Mouse (Mus musculus) right cerebral cortex, postnatal 4 days (tissue): ENCODE measurements at regions not wholly inside any gene's neighbourhood (a gene's known extent, or its start where the extent isn't known, plus 50 kb on each side); places are given as distances from the start of the nearest gene placed in this dataset.

Experiments
- DNase-seq: peaks from one replicate; pipeline ENCODE4 v3.0.0-alpha.2; 2022

DNA sequence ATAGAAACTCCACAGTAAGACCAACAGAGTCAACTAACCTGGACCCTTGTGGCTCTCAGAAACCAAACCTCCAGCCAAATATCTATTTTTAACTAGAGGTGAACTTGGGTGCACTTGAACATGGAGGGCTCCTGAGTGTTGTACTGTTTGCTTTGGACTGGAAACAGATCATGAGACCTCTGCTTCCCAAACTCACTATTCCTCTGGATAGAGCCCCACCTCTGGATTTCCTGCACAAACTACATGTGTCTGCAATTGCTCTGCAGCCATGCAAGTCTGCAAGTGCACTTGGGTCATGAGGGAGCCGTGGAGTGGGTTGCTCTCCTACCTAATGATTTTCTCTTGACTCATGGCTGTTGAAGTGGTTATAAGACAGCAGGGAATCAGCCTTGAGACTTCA, 759.9 kb upstream of the Fam160b2 start:
- DNase-seq, result no peak

DNA sequence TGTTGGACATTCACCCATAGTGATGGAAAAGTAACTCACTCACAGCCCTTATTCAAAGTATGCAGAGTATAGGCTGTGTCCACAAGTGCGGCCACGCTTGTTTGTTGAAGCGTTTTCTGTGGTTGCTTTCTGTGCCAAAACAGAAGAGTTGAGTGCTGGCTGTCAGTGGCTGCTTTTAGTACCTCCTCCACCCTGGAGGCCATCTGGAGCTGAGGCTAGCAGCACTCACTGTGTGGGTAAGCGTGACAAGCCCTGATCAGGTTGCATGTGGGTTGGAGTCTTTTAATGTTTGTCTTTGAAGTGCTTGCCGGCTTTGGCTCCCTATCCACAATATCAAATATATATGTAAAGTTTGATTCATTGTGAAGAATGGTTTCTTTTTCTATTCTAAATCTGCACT, 738.6 kb upstream of the Fam160b2 start:
- no peak for DNase-seq

DNA sequence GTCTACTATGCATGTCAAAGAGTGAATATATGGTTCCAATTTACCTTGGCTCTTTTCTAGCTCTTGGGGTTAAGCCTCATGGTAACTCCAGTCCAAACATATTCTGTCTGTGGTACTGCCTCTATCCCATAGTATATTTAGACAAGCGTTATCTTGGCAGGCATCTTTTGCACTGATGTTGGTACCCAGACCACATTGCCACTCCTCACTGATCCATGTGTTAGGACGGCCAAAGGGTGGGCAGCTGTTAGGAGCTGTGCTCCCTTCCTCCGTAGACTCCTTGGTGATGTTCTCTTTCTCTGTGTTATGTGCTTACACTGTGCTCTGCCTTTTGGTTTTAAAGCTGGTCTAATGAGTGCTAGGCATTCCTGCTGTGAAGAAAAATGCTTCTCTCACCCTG, 737.3 kb upstream of the Fam160b2 start:
- DNase-seq, result no peak

DNA sequence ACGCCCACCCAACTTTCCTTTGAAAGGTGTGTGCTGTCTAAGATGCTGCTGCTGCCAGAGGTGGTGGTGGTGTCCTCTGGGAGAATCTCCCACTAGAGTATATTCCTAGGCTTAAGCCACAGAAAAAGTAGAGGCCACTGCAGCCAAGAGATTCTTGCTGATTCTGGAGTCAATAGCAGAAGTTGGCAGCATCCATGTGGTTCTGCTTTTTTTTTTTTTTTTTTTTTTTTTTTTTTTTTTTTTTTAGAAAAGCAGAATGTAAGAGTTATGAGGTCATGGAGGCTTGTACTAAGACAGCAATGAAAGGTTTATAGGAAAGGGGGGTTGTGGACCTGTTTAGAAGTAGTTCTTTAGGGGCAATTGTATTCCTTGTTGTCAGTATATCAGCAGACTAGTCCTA, 734.4 kb upstream of the Fam160b2 start:
- DNase-seq, result no peak

DNA sequence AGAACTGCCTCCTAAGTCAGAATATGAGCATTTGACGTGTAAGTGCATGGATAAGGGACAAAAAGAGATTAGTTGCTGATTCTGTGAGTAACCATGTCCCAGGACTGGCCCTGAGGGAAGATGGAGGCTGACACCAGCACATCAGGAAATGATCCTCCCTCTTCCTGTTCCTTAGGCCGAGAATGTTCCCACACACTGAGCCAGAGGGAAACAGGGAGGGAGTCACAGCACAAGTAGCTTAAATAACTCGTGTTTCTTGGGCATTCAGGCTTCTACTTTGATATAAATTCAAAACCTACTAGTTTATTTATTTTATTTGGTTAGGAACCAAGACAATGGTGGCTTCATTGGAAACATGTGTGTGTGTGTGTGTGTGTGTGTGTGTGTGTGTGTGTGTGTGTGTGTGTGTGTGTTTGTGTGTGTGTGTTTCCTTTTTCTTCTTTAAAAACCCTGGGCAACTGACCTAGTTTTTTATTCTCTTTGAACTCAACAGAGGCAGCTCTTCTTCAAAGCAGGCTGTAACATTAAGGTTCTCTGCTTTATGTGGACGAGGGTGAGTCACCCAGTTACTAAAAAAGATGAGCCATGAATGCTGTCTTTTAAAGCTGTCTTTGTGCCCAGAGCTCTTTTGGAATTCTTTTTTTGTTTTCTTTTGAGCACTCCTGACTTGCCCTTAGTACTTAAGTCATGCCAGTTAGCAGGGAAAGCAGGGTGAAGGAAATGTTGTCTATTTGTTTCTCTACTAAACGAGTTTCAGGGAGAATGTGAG, 730.4 kb upstream of the Fam160b2 start:
- no peak for DNase-seq

DNA sequence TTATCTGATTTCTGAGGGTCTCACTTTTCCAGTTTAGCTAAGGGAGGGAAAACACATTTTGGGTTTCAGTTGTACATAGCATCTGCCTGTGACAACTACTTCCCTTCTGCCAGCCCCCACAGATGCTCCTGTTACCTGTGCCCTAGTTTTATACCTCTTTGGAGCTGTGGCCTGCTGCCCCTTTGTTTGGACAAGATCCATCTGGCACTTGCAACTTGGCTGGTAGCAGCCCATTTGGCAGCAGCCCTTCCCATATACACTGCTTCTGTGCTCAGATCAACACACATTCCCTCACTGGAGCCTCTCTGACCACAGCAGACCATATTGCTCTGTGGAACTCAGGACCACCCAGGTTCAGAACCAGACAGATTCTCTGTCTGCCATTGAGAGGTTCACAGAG, 728.0 kb upstream of the Fam160b2 start:
- no peak for DNase-seq

DNA sequence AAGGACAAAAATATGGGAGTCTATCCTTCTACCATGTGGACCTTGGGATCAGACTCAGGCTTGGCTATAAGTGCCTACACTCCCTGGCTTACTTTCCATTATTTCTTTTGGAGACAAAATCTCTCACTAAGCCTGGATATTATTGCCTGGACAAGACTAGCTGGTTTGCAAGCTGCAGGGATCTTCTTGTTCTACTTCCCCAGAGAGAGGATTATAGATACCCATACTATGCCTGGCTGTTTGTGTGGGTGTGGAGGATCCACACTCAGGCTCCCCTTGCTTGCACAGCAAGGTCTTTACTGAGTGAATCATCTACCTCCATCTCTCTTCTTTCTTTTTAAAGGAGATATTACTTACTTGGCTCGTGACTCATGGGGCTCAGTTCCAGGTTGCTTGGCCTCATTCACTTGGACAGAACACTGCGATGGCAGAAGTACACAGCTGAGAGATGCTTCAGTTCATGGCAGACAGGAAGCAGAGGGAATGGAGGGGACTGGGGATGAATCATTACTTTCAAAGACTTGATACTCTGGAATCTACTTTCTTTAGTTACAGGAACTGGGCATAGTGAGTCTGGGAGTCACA, 727.0 kb upstream of the Fam160b2 start:
- no peak for DNase-seq

DNA sequence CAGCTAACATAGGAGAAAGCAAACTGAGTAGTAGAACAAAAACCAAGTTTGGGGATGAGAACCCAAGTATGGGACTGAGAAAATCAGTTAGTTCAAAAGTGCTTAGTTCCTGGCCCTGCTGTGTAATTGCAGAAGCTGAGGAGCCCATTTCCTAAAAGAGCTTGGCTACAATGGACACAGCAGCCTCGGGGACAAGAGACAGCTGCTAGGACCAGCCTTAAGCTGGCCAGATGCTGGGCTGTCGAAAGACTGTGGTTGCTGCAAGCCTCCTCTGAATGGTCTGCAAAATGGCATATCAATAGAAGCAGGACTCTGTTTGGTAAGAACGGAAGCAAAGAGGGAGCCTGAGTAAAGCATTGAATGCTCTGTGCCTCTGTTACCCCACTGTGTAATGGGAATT, 715.6 kb upstream of the Fam160b2 start:
- no peak for DNase-seq

DNA sequence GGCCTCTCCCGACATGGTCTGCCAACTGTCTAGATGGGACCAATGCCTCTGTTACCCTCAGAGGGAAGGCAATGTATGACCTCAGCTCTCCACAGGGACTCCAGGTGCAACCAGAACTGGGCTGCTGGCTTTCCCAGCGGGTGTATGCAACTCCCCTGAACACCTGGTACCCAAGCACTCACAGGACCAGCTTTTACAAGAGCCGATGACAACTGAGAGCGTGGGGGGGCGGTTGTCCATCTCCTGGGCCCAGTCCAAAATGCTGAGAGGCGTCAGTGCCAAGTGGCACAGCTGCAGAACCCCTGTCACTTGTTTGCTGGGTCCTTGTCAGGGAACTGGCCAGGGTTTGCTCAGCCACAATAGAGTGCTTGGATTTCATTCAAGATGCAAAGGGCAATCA, 700.1 kb upstream of the Fam160b2 start:
- no peak for DNase-seq

DNA sequence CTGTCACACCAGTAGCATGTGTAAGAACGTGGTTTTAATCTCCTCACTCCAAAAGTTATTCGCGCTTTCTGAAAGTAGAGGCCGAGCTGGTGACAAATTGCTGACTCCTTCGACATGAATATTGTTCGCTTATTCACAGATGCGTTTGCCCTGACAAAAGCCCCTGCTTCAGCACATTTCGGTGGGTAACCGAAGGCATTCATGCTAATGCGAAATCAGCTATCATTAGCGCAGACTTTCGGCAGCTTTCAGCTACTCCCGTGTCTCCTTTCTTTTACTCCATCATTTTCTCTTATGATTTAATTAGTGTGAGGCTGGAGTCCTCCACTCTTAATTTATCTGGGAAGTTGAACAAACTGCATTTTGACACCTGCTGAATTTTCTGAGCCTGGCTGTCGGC, 681.9 kb upstream of the Fam160b2 start:
- DNase-seq, result no peak

DNA sequence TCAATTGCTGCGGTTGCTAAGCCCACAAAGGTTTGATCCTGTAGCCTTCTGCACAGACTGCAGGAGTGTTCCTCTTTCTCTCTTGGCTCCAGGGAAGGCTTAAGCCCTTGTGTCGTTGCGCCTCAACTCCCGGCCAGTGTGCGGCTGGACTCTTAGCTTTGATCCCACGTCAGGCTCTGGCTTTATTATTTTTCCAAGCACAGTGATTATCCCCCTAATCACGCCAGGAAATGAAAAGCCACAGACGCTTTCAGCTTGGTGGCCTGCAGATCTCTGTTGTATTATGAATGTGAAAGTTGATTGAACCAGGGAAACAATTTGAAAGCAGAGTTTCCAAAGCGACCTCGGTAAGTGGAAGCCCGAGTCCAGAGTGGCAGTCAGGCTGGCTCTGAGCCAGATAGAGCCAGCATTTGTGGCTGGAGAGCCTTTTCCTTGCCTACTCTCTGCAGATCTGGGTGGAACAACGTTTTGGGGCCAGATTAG, 676.7 kb upstream of the Fam160b2 start:
- peak; percentile 37 for DNase-seq

DNA sequence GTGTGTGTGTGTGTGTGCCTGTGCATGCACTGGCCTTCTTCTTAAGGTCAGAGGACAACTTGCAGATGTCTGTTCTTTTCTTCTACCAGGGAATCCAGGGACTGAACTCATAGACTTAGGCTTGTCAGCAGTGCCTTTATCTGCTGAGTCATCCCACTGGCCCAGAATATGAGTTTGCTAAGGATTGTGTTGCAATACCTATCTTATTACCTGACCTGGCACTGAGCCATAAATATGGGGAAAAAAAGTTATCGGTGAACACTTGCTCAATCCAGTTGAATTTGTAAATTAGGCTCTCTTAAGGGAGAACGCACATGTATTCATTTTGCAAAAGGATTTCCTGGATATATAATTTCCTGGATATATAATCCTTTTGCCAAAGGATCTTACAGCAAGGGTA, 672.8 kb upstream of the Fam160b2 start:
- DNase-seq, result no peak

DNA sequence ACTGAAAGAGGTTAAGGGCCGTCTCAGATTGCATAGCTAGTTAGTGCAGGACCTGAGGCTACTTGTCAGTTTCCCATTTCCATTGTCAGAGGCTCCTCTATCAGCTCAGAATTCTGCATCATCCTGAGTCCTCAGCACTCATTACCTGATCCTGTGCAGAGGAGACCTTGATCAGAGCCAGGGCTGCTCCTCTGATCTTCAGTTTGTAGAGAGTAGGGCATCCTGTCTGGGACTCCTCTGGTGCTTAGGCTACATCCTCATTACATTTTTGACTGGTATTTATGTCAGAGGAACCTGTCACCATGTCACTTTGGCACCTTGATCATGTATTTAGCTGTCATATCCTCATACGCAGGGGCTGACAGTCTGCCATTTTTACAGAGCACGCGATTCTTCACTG, 658.0 kb upstream of the Fam160b2 start:
- DNase-seq, result no peak

DNA sequence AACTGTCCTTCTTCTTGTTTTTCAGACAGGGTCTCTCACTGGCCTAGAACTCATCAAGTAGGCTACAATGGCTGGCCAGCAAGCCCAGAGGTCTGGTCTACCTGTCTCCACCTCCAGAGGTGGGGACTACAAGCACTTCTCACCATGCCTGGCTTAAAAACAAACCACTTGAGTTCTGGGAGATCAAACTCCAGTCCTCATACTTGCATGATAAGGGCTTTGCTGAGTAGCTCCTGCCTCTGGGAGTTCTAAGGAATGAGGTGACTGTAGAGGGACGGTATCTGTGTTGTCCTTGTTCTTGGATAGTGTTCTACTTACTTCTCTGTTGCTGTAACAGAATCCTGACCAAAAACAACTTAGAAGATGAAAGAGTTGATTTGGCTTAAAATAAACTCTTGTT, 654.6 kb upstream of the Fam160b2 start:
- DNase-seq, result no peak

DNA sequence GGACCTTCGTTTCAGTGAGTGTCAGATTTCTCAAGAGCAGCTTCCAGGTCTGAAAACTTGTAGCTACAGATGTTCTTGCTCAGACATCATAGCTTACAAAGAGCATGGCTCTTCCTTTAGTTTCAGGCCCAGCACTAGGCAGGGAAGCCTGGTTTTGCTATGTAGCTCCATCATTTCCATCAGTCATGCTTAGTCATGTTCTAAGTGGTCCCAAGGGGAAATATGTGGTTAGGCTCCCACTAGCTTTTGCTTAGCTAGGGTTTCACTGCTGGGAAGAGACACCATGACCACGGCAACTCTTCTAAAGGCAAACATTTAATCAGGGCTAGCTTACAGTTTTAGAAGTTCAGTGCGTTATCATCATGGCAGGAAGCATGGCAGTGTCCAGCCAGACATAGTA, 652.5 kb upstream of the Fam160b2 start:
- DNase-seq, result no peak

DNA sequence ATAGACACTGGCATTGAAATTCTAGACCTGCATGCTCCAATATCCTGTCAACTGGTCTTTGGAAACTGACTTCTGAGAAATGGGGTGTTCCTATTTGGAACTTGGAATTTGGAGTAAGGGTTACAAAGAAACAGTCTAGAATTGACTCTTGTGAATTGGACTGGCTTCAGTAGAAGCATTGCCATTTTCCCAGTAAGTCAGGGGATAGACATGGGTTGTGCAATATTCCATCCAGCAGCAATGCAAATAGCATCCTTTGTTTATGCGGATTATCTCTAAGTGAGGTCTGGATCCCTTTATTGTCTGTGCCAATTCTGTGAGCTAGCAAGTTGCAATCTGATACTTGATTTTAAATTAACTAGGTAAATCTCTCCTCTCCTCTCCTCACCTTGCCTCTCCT, 651.5 kb upstream of the Fam160b2 start:
- no peak for DNase-seq

DNA sequence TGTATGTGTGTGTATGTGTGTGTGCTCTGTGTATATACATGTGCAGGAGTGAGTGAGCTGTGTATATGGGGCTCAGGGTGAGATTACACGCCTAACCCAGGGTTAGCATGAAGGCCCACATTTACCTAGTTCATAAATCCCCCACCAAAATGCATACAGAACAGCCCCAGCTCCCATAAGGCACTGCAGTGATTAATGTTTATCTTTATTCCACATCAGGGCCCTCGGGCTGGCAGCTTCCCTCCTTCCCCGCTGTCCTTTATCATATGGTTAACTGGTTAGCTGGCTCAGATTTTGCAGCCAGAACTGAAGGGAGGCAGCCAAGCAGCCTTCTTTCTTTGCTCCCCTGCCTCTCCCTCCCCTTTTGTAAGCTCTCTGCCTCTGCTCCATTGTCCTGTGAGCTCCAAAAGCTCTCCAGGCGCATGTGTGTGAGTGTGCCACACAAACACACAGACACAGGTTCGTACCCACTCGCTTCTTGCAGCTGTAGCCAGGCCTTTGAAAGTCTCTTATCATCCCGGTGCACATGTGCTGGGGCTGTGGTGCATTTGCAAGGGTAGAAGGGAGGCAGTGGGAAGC, 649.8 kb upstream of the Fam160b2 start:
- no peak for DNase-seq

DNA sequence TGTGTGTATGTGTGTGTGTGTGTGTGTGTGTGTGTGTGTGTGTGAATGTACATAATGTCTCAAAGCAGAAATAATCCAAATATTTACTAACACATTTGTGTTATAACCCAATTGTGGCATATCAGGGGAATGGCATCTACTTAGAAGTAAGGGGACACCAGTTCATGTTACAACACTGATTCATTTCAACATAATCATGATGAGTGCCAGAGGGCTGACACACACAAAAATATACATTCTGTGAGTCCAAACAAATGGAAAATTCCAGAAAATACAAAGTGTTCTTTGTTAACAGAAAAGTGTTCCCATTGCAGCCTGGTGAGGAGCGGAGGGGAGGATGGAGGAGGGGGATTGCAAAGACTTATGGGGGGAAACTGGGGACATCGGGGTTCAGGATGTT, 648.9 kb upstream of the Fam160b2 start:
- no peak for DNase-seq

DNA sequence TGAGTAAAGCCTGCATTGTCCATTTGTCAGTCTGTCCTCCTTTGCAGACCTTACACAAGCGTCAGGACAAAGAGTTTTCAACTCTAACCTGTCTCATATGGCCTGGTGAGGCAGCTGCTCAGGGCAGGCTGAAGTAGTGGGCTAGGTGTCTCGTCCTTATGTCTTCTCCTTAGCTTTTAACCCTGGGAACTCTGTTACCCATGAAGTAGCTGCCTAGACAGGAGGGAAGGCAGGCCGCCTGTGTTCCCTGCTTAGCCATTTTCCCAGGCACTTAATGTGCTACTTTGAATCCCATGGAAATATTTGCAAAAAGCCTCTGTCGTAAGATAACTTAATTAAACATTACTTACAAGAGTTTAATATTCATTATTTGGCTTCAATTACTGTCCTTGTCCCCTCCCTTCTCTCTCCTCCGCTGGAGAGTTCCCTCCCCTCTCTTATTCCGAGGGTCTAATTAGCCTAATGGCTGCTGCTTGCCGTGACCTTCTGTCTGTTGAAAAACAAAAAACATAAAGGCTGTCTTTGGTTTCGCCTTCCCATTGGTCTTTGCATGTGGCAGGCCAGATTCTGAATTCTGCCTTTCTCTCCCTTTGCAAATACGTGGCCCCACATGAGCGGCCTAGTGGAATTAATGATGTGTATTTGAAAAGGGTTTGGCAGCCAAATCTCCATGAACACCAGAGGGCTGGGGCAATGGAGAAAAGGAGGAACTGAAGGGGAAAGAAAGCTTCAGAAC, 642.2 kb upstream of the Fam160b2 start:
- DNase-seq, result no peak

DNA sequence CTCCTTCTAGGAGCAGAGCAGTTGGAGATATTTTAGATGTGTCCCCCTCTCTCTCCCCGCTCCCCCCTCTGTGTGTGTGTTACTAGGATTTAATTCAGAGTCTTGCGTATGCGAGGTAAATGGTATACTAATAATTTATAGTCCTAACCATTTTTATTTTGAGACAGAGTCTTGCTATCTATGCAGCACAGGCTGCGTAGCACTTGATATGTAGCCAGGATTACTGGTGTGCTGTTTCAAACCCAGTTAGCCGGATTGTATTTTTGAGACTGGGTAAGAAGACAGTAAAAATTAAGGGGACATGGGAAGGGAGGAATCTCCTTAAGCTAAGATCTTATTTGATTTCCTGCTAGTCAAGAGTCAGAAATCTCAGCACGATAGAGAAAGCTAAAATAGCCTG, 636.6 kb upstream of the Fam160b2 start:
- DNase-seq, result no peak

DNA sequence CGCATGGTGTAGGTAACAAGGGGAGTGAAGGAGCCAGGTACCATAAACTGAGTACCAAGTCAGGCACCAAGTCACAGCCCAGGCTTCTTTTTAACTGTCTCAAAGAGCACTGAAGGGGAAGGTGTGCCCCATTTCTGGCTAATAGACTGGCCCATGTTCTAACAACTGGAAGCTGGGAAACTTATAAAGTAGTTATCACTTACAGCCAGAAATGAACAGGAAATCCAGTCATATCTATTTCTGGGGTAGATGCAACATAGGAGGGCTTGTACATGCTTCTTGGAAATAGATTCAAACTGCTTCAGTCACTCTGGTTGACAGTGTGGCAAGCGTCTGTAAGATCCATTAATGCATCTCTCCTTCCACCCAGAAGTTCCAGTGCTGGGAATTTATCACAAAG, 635.3 kb upstream of the Fam160b2 start:
- DNase-seq, result no peak

DNA sequence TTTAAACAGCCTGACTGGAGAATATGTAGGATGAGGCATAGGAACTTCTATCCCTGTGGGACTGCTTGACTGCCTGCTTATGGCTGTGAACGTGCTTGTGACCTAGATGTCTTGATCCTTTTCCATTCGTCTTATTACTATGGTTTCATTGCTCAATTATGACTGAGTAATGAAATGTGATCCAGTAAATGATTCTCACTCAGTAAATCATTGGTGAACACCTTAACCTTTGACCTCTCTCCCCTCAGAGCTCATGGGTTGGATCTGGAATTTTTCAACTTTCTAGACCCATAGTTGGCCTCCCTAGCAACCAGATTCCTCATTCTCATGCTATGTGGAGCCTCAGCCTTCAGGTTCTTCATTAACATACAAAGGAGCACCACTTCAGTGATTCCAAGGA, 634.6 kb upstream of the Fam160b2 start:
- DNase-seq, result no peak

DNA sequence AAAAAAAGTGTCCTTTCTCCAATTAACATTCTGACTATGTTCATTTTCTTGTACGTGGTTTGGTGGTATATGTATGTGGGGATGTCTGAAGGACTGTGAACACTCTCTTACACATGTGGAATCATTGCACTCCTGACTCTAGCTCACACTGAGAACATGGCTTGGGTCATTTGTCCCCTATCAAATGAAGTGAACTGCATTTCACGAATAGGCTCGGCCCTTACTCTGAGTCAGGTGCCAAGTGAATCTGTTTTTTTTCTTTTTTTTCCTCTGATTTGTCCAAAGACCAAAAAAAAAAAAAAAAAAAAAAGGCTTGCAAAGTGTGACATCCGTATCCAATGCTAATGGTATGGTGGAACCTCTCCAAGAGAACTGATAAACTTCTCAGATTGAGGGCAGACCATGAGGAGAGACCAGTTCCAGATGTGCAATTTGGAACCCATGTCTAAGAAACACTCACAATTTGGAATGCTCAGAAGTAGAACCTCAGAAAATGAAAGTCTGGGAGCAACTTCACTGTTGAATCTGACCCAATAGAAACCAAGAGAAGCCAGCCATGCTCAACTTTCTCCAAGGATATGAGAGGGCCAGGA, 631.7 kb upstream of the Fam160b2 start:
- no peak for DNase-seq
